Mouse (Mus musculus) intestine, embryonic 14.5 days (tissue): ENCODE data around the gene Mef2c. TPM values are rescaled to one million over a fixed set of nuclear protein-coding genes. Genes with fewer than 3 reads are reported as not detected.
A peak's percentile ranks its signal among the peaks of the same experiment; 100 is the strongest.

Experiments used
- ATAC-seq: fragments of 200-750 bp; cut with Nextera tagmentation; replicated peaks from 2 replicates; pipeline ENCODE4 v1.8.0; 2017; ENCODE audit warnings: low read depth, moderate number of reproducible peaks, moderate TSS enrichment, moderate library complexity; ENCODE audit not compliant: low FRiP score, low TSS enrichment
- DNase-seq: peaks from one replicate; pipeline ENCODE4 v3.0.0-alpha.2; 2018; ENCODE audit warnings: low spot score
- H3K27ac ChIP-seq: fragments of 300-500 bp; sonication (generic); 2 replicates; pipeline ENCODE4 v1.5.1; 2014; ENCODE audit warnings: low read depth, mild to moderate bottlenecking, control low read depth
- H3K27me3 ChIP-seq: fragments of 300-500 bp; sonication (generic); replicated peaks from 2 replicates; pipeline ENCODE4 v1.6.1; 2014; ENCODE audit warnings: low read length, control low read depth; ENCODE audit not compliant: control insufficient read depth, insufficient read depth
- H3K36me3 ChIP-seq: fragments of 300-500 bp; sonication (generic); 2 replicates; pipeline ENCODE4 v1.6.1; 2014; ENCODE audit warnings: low read length, control low read depth; ENCODE audit not compliant: control insufficient read depth, insufficient read depth
- H3K4me1 ChIP-seq: fragments of 300-500 bp; sonication (generic); replicated peaks from 2 replicates; pipeline ENCODE4 v1.6.1; 2014; ENCODE audit warnings: low read length, control low read depth, mixed read lengths; ENCODE audit not compliant: control insufficient read depth, insufficient read depth
- H3K4me2 ChIP-seq: fragments of 300-500 bp; sonication (generic); 2 replicates; pipeline ENCODE4 v1.6.1; 2014; ENCODE audit warnings: low read length
- H3K4me3 ChIP-seq: fragments of 300-500 bp; sonication (generic); 2 replicates; pipeline ENCODE4 v1.5.1; 2014; ENCODE audit warnings: low read depth, low read length, control low read depth, mixed read lengths
- H3K9ac ChIP-seq: fragments of 300-500 bp; sonication (generic); 2 replicates; pipeline ENCODE4 v1.6.1; 2014; ENCODE audit warnings: mild to moderate bottlenecking, low read length
- H3K9me3 ChIP-seq: fragments of 300-500 bp; sonication (generic); 2 replicates; pipeline ENCODE4 v1.6.1; 2016; ENCODE audit warnings: low read length, control low read depth; ENCODE audit not compliant: control insufficient read depth
- WGBS: fragments of 180-500 bp; shearing (Covaris S2); extraction: QIAGEN DNeasy Blood & Tissue Kit; methylation state at CpG from one replicate; pipeline ENCODE4 v1.1.7; 2014; 5-methylcytosine and 5-hydroxymethylcytosine counted together
- polyA plus RNA-seq: library from polyadenylated mRNA; unstranded; fragments of >200 nt; fragmentation: Nextera tagmentation; extraction: Ambion mirVana; gene quantifications from 2 replicates; pipeline ENCODE4 v1.2.1, GENCODE M21; 2014

Mef2c gene
- polyA plus RNA-seq, 1 experiment from 2014 or later, result 42.8 TPM

GRCm38 (mm10) chr13:83517660-83518609 lies 14.1 kb downstream of the Mef2c start:
- Histone ChIP-seq H3K36me3 (no peaks in the 10 kb centered on the region), H3K9me3 (no peaks in the 10 kb centered on the region), H3K4me3 (peak overlapping the region; percentile 45), H3K4me2 (peak overlapping the region; percentile 64), H3K27me3 (no peaks in the 10 kb centered on the region), H3K27ac (peak overlapping the region; percentile 67), H3K9ac (peak overlapping the region; percentile 55), H3K4me1 (no peaks in the 10 kb centered on the region)
- DNase-seq (peak; percentile 76), ATAC-seq (peak; percentile 86)
- under 1% methylated on average over 26 of the region's 27 CpGs for WGBS

- H3K4me1 ChIP-seq, result peaks cover 1% of the 10 kb centered on the region; the same call in 1 of the 2 replicates
- H3K9ac ChIP-seq, result no peak overlapping the region
- H3K4me2 ChIP-seq, result no peak overlapping the region
- no peak for DNase-seq
- H3K4me3 ChIP-seq, result no peak overlapping the region
- H3K27me3 ChIP-seq, result no peaks in the 10 kb centered on the region
- H3K9me3 ChIP-seq, result no peaks in the 10 kb centered on the region
- ATAC-seq, result no peak
- H3K27ac ChIP-seq, result no peak overlapping the region
- no peaks in the 10 kb centered on the region for H3K36me3 ChIP-seq
- 60% methylated on average over 4 of the region's 4 CpGs for WGBS
These were observed 17.0 kb downstream of the Mef2c start for GRCm38 (mm10) chr13:83520807-83521206.

GRCm38 (mm10) chr13:83523232-83523969 lies 19.6 kb downstream of the Mef2c start:
- Histone ChIP-seq H3K36me3 (no peaks in the 10 kb centered on the region), H3K4me3 (peak overlapping the region; percentile 65), H3K4me1 (peaks cover 5% of the 10 kb centered on the region; the same call in 1 of the 2 replicates), H3K27me3 (no peaks in the 10 kb centered on the region), H3K27ac (peak overlapping the region; percentile 79), H3K9me3 (no peaks in the 10 kb centered on the region), H3K4me2 (peak overlapping the region; percentile 72), H3K9ac (peak overlapping the region; percentile 51)
- DNase-seq, result peak; percentile 74
- ATAC-seq, result peak; percentile 59
- WGBS, result 2% methylated on average over 35 of the region's 35 CpGs

- Histone ChIP-seq H3K4me2 (peak overlapping the region; percentile 72), H3K27me3 (no peaks in the 10 kb centered on the region), H3K4me1 (peaks cover 5% of the 10 kb centered on the region; the same call in 1 of the 2 replicates), H3K9me3 (no peaks in the 10 kb centered on the region), H3K4me3 (peak overlapping the region; percentile 65), H3K9ac (peak overlapping the region; percentile 51), H3K27ac (peak overlapping the region; percentile 79), H3K36me3 (no peaks in the 10 kb centered on the region)
- DNase-seq (peak; percentile 81), ATAC-seq (peak; percentile 64)
- under 1% methylated on average over 41 of the region's 43 CpGs for WGBS
These were observed 20.5 kb downstream of the Mef2c start for GRCm38 (mm10) chr13:83524159-83524901.

GRCm38 (mm10) chr13:83524902-83525715 lies 21.3 kb downstream of the Mef2c start:
- Histone ChIP-seq H3K36me3 (no peaks in the 10 kb centered on the region), H3K9ac (peak overlapping the region; percentile 51), H3K4me1 (peaks cover 5% of the 10 kb centered on the region; the same call in 1 of the 2 replicates), H3K4me3 (peak overlapping the region; percentile 65), H3K9me3 (no peaks in the 10 kb centered on the region), H3K27me3 (no peaks in the 10 kb centered on the region), H3K4me2 (peak overlapping the region; percentile 72), H3K27ac (peak overlapping the region; percentile 79)
- ATAC-seq (no peak), DNase-seq (no peak)
- 11% methylated on average over 7 of the region's 7 CpGs for WGBS

GRCm38 (mm10) chr13:83525716-83526005 lies 21.8 kb downstream of the Mef2c start:
- H3K4me3 ChIP-seq, result peak overlapping the region; percentile 65
- no peaks in the 10 kb centered on the region for H3K27me3 ChIP-seq
- peaks cover 5% of the 10 kb centered on the region; the same call in 1 of the 2 replicates for H3K4me1 ChIP-seq
- 40% methylated on average over 2 of the region's 2 CpGs for WGBS
- no peaks in the 10 kb centered on the region for H3K9me3 ChIP-seq
- peak overlapping the region; percentile 29; the same call in 1 of the 2 replicates for H3K9ac ChIP-seq
- peak overlapping the region; percentile 79; the same call in 1 of the 2 replicates for H3K27ac ChIP-seq
- peak overlapping the region; percentile 72 for H3K4me2 ChIP-seq
- no peaks in the 10 kb centered on the region for H3K36me3 ChIP-seq
- ATAC-seq (no peak), DNase-seq (no peak)

- no peak overlapping the region for H3K27ac ChIP-seq
- no peaks in the 10 kb centered on the region for H3K36me3 ChIP-seq
- H3K9me3 ChIP-seq, result no peaks in the 10 kb centered on the region
- no peaks in the 10 kb centered on the region for H3K27me3 ChIP-seq
- peak overlapping the region; percentile 29; the same call in 1 of the 2 replicates for H3K9ac ChIP-seq
- no peak for DNase-seq
- H3K4me3 ChIP-seq, result peak overlapping the region; percentile 65
- H3K4me2 ChIP-seq, result peak overlapping the region; percentile 72
- H3K4me1 ChIP-seq, result peaks cover 5% of the 10 kb centered on the region; the same call in 1 of the 2 replicates
- 42% methylated on average over 6 of the region's 6 CpGs for WGBS
- ATAC-seq, result no peak
These were observed 22.2 kb downstream of the Mef2c start for GRCm38 (mm10) chr13:83526066-83526465.
